Mouse (Mus musculus): Measurements from ENCODE around the gene Larp7. TPM values are rescaled to one million over a fixed set of nuclear protein-coding genes. Genes with fewer than 3 reads are reported as not detected.

Gene Larp7
- polyA plus RNA-seq, 1 experiment from 2014 or later: 87.0 TPM

GRCm38 (mm10) chr3:127552434-127552972 is 646 bp downstream of the Larp7 start:
- DNase-seq (ENCODE audit: low spot score) (no peak), ATAC-seq (replicated peaks; ENCODE audit: low FRiP score) (no peak)
- Histone ChIP-seq H3K27me3 (ENCODE audit: control insufficient read depth, insufficient read depth, low read length) (no peaks in the 10 kb centered on the region), H3K4me2 (ENCODE audit: low read depth, low read length, severe bottlenecking) (peak overlapping the region; percentile 66), H3K4me1 (replicated peaks; ENCODE audit: control insufficient read depth, insufficient read depth, low read length) (no peaks in the 10 kb centered on the region), H3K36me3 (ENCODE audit: control insufficient read depth, insufficient read depth, low read length) (peaks cover 3% of the 10 kb centered on the region; the same call in 1 of the 2 replicates), H3K9me3 (ENCODE audit: control insufficient read depth, low read length) (no peaks in the 10 kb centered on the region), H3K9ac (ENCODE audit: low read length) (peak overlapping the region; percentile 71), H3K27ac (ENCODE audit: low read depth, low read length) (peak overlapping the region; percentile 79), H3K4me3 (ENCODE audit: low read depth, low read length) (peak overlapping the region; percentile 80)
- 12% methylated on average over 10 of the region's 13 CpGs for WGBS

- H3K27me3 ChIP-seq (ENCODE audit: control insufficient read depth, insufficient read depth, low read length): no peaks in the 10 kb centered on the region
- no peak overlapping the region for H3K9ac ChIP-seq (ENCODE audit: low read length)
- H3K36me3 ChIP-seq (ENCODE audit: control insufficient read depth, insufficient read depth, low read length): peaks cover 3% of the 10 kb centered on the region; the same call in 1 of the 2 replicates
- H3K4me1 ChIP-seq (replicated peaks; ENCODE audit: control insufficient read depth, insufficient read depth, low read length): no peaks in the 10 kb centered on the region
- no peak overlapping the region for H3K27ac ChIP-seq (ENCODE audit: low read depth, low read length)
- peak; percentile 74 for DNase-seq (ENCODE audit: low spot score)
- H3K9me3 ChIP-seq (ENCODE audit: control insufficient read depth, low read length): no peaks in the 10 kb centered on the region
- ATAC-seq (replicated peaks; ENCODE audit: low FRiP score): no peak
- no peak overlapping the region for H3K4me3 ChIP-seq (ENCODE audit: low read depth, low read length)
- H3K4me2 ChIP-seq (ENCODE audit: low read depth, low read length, severe bottlenecking): no peak overlapping the region
- WGBS: 25% methylated on average over 5 of the region's 5 CpGs
These were observed 5.3 kb downstream of the Larp7 start for GRCm38 (mm10) chr3:127547882-127548281.

GRCm38 (mm10) chr3:127544610-127545121 is 8.5 kb downstream of the Larp7 start:
- Histone ChIP-seq H3K9ac (ENCODE audit: low read length) (no peak overlapping the region), H3K27me3 (ENCODE audit: control insufficient read depth, insufficient read depth, low read length) (no peaks in the 10 kb centered on the region), H3K4me1 (replicated peaks; ENCODE audit: control insufficient read depth, insufficient read depth, low read length) (no peaks in the 10 kb centered on the region), H3K9me3 (ENCODE audit: control insufficient read depth, low read length) (no peaks in the 10 kb centered on the region), H3K4me2 (ENCODE audit: low read depth, low read length, severe bottlenecking) (no peak overlapping the region), H3K27ac (ENCODE audit: low read depth, low read length) (no peak overlapping the region), H3K36me3 (ENCODE audit: control insufficient read depth, insufficient read depth, low read length) (peaks cover 3% of the 10 kb centered on the region; the same call in 1 of the 2 replicates), H3K4me3 (ENCODE audit: low read depth, low read length) (no peak overlapping the region)
- WGBS: 17% methylated on average over 5 of the region's 5 CpGs
- ATAC-seq (replicated peaks; ENCODE audit: low FRiP score): no peak
- no peak for DNase-seq (ENCODE audit: low spot score)

GRCm38 (mm10) chr3:127543976-127544375 is 9.2 kb downstream of the Larp7 start:
- H3K27ac ChIP-seq (ENCODE audit: low read depth, low read length): no peak overlapping the region

GRCm38 (mm10) chr3:127539193-127539592 is 14.0 kb downstream of the Larp7 start:
- DNase-seq (ENCODE audit: low spot score): no peak
- 64% methylated on average over 6 of the region's 6 CpGs for WGBS
- Histone ChIP-seq H3K9me3 (ENCODE audit: control insufficient read depth, low read length) (no peaks in the 10 kb centered on the region), H3K27me3 (ENCODE audit: control insufficient read depth, insufficient read depth, low read length) (no peaks in the 10 kb centered on the region), H3K27ac (ENCODE audit: low read depth, low read length) (no peak overlapping the region), H3K9ac (ENCODE audit: low read length) (no peak overlapping the region), H3K4me3 (ENCODE audit: low read depth, low read length) (no peak overlapping the region), H3K4me1 (replicated peaks; ENCODE audit: control insufficient read depth, insufficient read depth, low read length) (no peaks in the 10 kb centered on the region), H3K36me3 (ENCODE audit: control insufficient read depth, insufficient read depth, low read length) (no peaks in the 10 kb centered on the region), H3K4me2 (ENCODE audit: low read depth, low read length, severe bottlenecking) (no peak overlapping the region)
- no peak for ATAC-seq (replicated peaks; ENCODE audit: low FRiP score)

More at GRCm38 (mm10) chr3:127543976-127544375, 9.2 kb downstream of the Larp7 start:
- no peak for DNase-seq (ENCODE audit: low spot score)
- Histone ChIP-seq H3K9ac (ENCODE audit: low read length) (no peak overlapping the region), H3K36me3 (ENCODE audit: control insufficient read depth, insufficient read depth, low read length) (peaks cover 3% of the 10 kb centered on the region; the same call in 1 of the 2 replicates), H3K4me3 (ENCODE audit: low read depth, low read length) (no peak overlapping the region), H3K9me3 (ENCODE audit: control insufficient read depth, low read length) (no peaks in the 10 kb centered on the region), H3K27me3 (ENCODE audit: control insufficient read depth, insufficient read depth, low read length) (no peaks in the 10 kb centered on the region), H3K4me1 (replicated peaks; ENCODE audit: control insufficient read depth, insufficient read depth, low read length) (no peaks in the 10 kb centered on the region), H3K4me2 (ENCODE audit: low read depth, low read length, severe bottlenecking) (no peak overlapping the region)
- no peak for ATAC-seq (replicated peaks; ENCODE audit: low FRiP score)
- 85% methylated on average over 4 of the region's 4 CpGs for WGBS

- Histone ChIP-seq H3K27ac (ENCODE audit: low read depth, low read length) (no peak overlapping the region), H3K27me3 (ENCODE audit: control insufficient read depth, insufficient read depth, low read length) (no peaks in the 10 kb centered on the region), H3K4me1 (replicated peaks; ENCODE audit: control insufficient read depth, insufficient read depth, low read length) (no peaks in the 10 kb centered on the region), H3K4me3 (ENCODE audit: low read depth, low read length) (no peak overlapping the region), H3K9me3 (ENCODE audit: control insufficient read depth, low read length) (no peaks in the 10 kb centered on the region), H3K9ac (ENCODE audit: low read length) (no peak overlapping the region), H3K4me2 (ENCODE audit: low read depth, low read length, severe bottlenecking) (no peak overlapping the region), H3K36me3 (ENCODE audit: control insufficient read depth, insufficient read depth, low read length) (no peaks in the 10 kb centered on the region)
- 6% methylated on average over 4 of the region's 4 CpGs for WGBS
- DNase-seq (ENCODE audit: low spot score): no peak
- no peak for ATAC-seq (replicated peaks; ENCODE audit: low FRiP score)
These were observed 22.9 kb downstream of the Larp7 start for GRCm38 (mm10) chr3:127530293-127530692.

GRCm38 (mm10) chr3:127529824-127530223 is 23.3 kb downstream of the Larp7 start:
- Histone ChIP-seq H3K27me3 (ENCODE audit: control insufficient read depth, insufficient read depth, low read length) (no peaks in the 10 kb centered on the region), H3K9me3 (ENCODE audit: control insufficient read depth, low read length) (no peaks in the 10 kb centered on the region), H3K4me3 (ENCODE audit: low read depth, low read length) (no peak overlapping the region), H3K4me2 (ENCODE audit: low read depth, low read length, severe bottlenecking) (no peak overlapping the region), H3K4me1 (replicated peaks; ENCODE audit: control insufficient read depth, insufficient read depth, low read length) (no peaks in the 10 kb centered on the region), H3K9ac (ENCODE audit: low read length) (no peak overlapping the region), H3K27ac (ENCODE audit: low read depth, low read length) (no peak overlapping the region), H3K36me3 (ENCODE audit: control insufficient read depth, insufficient read depth, low read length) (no peaks in the 10 kb centered on the region)
- DNase-seq (ENCODE audit: low spot score) (no peak), ATAC-seq (replicated peaks; ENCODE audit: low FRiP score) (no peak)
- 74% methylated on average over 4 of the region's 4 CpGs for WGBS

GRCm38 (mm10) chr3:127529210-127529609 is 23.9 kb downstream of the Larp7 start:
- ATAC-seq (replicated peaks; ENCODE audit: low FRiP score) (no peak), DNase-seq (ENCODE audit: low spot score) (no peak)
- Histone ChIP-seq H3K4me2 (ENCODE audit: low read depth, low read length, severe bottlenecking) (no peak overlapping the region), H3K9ac (ENCODE audit: low read length) (no peak overlapping the region), H3K4me1 (replicated peaks; ENCODE audit: control insufficient read depth, insufficient read depth, low read length) (no peaks in the 10 kb centered on the region), H3K9me3 (ENCODE audit: control insufficient read depth, low read length) (no peaks in the 10 kb centered on the region), H3K27me3 (ENCODE audit: control insufficient read depth, insufficient read depth, low read length) (no peaks in the 10 kb centered on the region), H3K27ac (ENCODE audit: low read depth, low read length) (no peak overlapping the region), H3K4me3 (ENCODE audit: low read depth, low read length) (no peak overlapping the region), H3K36me3 (ENCODE audit: control insufficient read depth, insufficient read depth, low read length) (no peaks in the 10 kb centered on the region)
- 89% methylated on average over 3 of the region's 3 CpGs for WGBS

GRCm38 (mm10) chr3:127527465-127528034 is 25.6 kb downstream of the Larp7 start:
- no peak overlapping the region for H3K27ac ChIP-seq (ENCODE audit: low read depth, low read length)
- H3K4me3 ChIP-seq (ENCODE audit: low read depth, low read length): no peak overlapping the region
- H3K36me3 ChIP-seq (ENCODE audit: control insufficient read depth, insufficient read depth, low read length): no peaks in the 10 kb centered on the region
- ATAC-seq (replicated peaks; ENCODE audit: low FRiP score) (no peak), DNase-seq (ENCODE audit: low spot score) (no peak)
- H3K9me3 ChIP-seq (ENCODE audit: control insufficient read depth, low read length): no peaks in the 10 kb centered on the region
- H3K4me1 ChIP-seq (replicated peaks; ENCODE audit: control insufficient read depth, insufficient read depth, low read length): no peaks in the 10 kb centered on the region
- 74% methylated on average over 5 of the region's 5 CpGs for WGBS
- H3K4me2 ChIP-seq (ENCODE audit: low read depth, low read length, severe bottlenecking): no peak overlapping the region
- no peak overlapping the region for H3K9ac ChIP-seq (ENCODE audit: low read length)
- no peaks in the 10 kb centered on the region for H3K27me3 ChIP-seq (ENCODE audit: control insufficient read depth, insufficient read depth, low read length)

Data from forebrain, embryonic 11.5 days (tissue).